Mouse (Mus musculus) hindbrain, embryonic 10.5 days (tissue): Measurements from ENCODE around the gene Pinlyp. TPM values are rescaled to one million over a fixed set of nuclear protein-coding genes. Genes with fewer than 3 reads are reported as not detected.
A peak's percentile ranks its signal among the peaks of the same experiment; 100 is the strongest.

Source experiments
- DNase-seq: peaks from one replicate; pipeline ENCODE4 v3.0.0-alpha.2; 2017; ENCODE audit warnings: low spot score
- H3K27ac ChIP-seq: fragments of 300-500 bp; sonication (generic); 2 replicates; pipeline ENCODE4 v1.5.1; 2016; ENCODE audit warnings: mild to moderate bottlenecking, moderate library complexity
- H3K27me3 ChIP-seq: fragments of 300-500 bp; sonication (generic); 2 replicates; pipeline ENCODE4 v1.6.1; 2016; ENCODE audit warnings: mild to moderate bottlenecking; ENCODE audit not compliant: poor library complexity, insufficient read depth, severe bottlenecking
- H3K36me3 ChIP-seq: fragments of 300-500 bp; sonication (generic); 2 replicates; pipeline ENCODE4 v1.6.1; 2016; ENCODE audit warnings: mild to moderate bottlenecking, moderate library complexity
- H3K4me1 ChIP-seq: fragments of 300-500 bp; sonication (generic); replicated peaks from 2 replicates; pipeline ENCODE4 v1.6.1; 2016; ENCODE audit warnings: mild to moderate bottlenecking
- H3K4me3 ChIP-seq: fragments of 300-500 bp; sonication (generic); 2 replicates; pipeline ENCODE4 v1.5.1; 2016; ENCODE audit warnings: mild to moderate bottlenecking, moderate library complexity
- H3K9me3 ChIP-seq: fragments of 300-500 bp; sonication (generic); 2 replicates; pipeline ENCODE4 v1.6.1; 2016; ENCODE audit warnings: mild to moderate bottlenecking, moderate library complexity
- WGBS: fragments of 180-500 bp; shearing (Covaris S2); methylation state at CpG from one replicate; pipeline ENCODE4 v1.1.7; 2016; 5-methylcytosine and 5-hydroxymethylcytosine counted together
- polyA plus RNA-seq: library from polyadenylated mRNA; unstranded; fragments of >200 nt; fragmentation: Nextera tagmentation; extraction: Ambion mirVana; gene quantifications from 2 replicates; pipeline ENCODE4 v1.2.1, GENCODE M21; 2016

Pinlyp gene
- polyA plus RNA-seq, 1 experiment from 2014 or later, result not detected

GRCm38 (mm10) chr7:24577811-24578210 lies 31.9 kb upstream of the Pinlyp start:
- H3K4me3 ChIP-seq, result no peak overlapping the region
- no peak overlapping the region for H3K27ac ChIP-seq
- no peaks in the 10 kb centered on the region for H3K27me3 ChIP-seq
- 94% methylated on average over 10 of the region's 10 CpGs for WGBS
- peaks cover 10% of the 10 kb centered on the region; the same call in 1 of the 2 replicates for H3K4me1 ChIP-seq
- H3K9me3 ChIP-seq, result 0 out of 2 replicates have a peak, but pooled peaks cover 3% of the 10 kb centered on the region
- DNase-seq, result no peak
- peaks cover 21% of the 10 kb centered on the region for H3K36me3 ChIP-seq

- DNase-seq, result no peak
- Histone ChIP-seq H3K27me3 (no peaks in the 10 kb centered on the region), H3K4me1 (peaks cover 13% of the 10 kb centered on the region; the same call in 1 of the 2 replicates), H3K4me3 (no peak overlapping the region), H3K36me3 (peaks cover 55% of the 10 kb centered on the region), H3K9me3 (0 out of 2 replicates have a peak, but pooled peaks cover 3% of the 10 kb centered on the region), H3K27ac (no peak overlapping the region)
- WGBS, result 63% methylated on average over 12 of the region's 12 CpGs
These were observed 28.4 kb upstream of the Pinlyp start for GRCm38 (mm10) chr7:24574224-24574796.

GRCm38 (mm10) chr7:24572455-24572854 lies 26.5 kb upstream of the Pinlyp start:
- H3K9me3 ChIP-seq, result no peaks in the 10 kb centered on the region
- WGBS, result 58% methylated on average over 5 of the region's 5 CpGs
- no peak for DNase-seq
- no peak overlapping the region for H3K27ac ChIP-seq
- H3K4me3 ChIP-seq, result no peak overlapping the region
- peaks cover 13% of the 10 kb centered on the region; the same call in 1 of the 2 replicates for H3K4me1 ChIP-seq
- H3K27me3 ChIP-seq, result no peaks in the 10 kb centered on the region
- H3K36me3 ChIP-seq, result peaks cover 74% of the 10 kb centered on the region

- Histone ChIP-seq H3K27me3 (no peaks in the 10 kb centered on the region), H3K27ac (no peak overlapping the region), H3K4me1 (peaks cover 13% of the 10 kb centered on the region; the same call in 1 of the 2 replicates), H3K4me3 (no peak overlapping the region), H3K36me3 (peaks cover 87% of the 10 kb centered on the region), H3K9me3 (no peaks in the 10 kb centered on the region)
- DNase-seq, result no peak
- WGBS, result 86% methylated on average over 4 of the region's 4 CpGs
These were observed 25.2 kb upstream of the Pinlyp start for GRCm38 (mm10) chr7:24571071-24571470.

GRCm38 (mm10) chr7:24568512-24568911 lies 22.6 kb upstream of the Pinlyp start:
- 91% methylated on average over 4 of the region's 4 CpGs for WGBS
- Histone ChIP-seq H3K36me3 (peaks cover 99% of the 10 kb centered on the region), H3K9me3 (no peaks in the 10 kb centered on the region), H3K27ac (no peak overlapping the region), H3K4me1 (0 out of 2 replicates have a peak, but pooled peaks cover 4% of the 10 kb centered on the region), H3K4me3 (no peak overlapping the region), H3K27me3 (no peaks in the 10 kb centered on the region)
- DNase-seq, result no peak

GRCm38 (mm10) chr7:24566206-24566605 lies 20.3 kb upstream of the Pinlyp start:
- no peaks in the 10 kb centered on the region for H3K27me3 ChIP-seq
- no peaks in the 10 kb centered on the region for H3K4me1 ChIP-seq
- H3K9me3 ChIP-seq, result no peaks in the 10 kb centered on the region
- no peak overlapping the region for H3K27ac ChIP-seq
- no peak overlapping the region for H3K4me3 ChIP-seq
- DNase-seq, result no peak
- peaks cover 99% of the 10 kb centered on the region for H3K36me3 ChIP-seq
- 95% methylated on average over 9 of the region's 9 CpGs for WGBS

- no peak for DNase-seq
- WGBS, result 94% methylated on average over 11 of the region's 11 CpGs
- peaks cover 99% of the 10 kb centered on the region for H3K36me3 ChIP-seq
These were observed 19.7 kb upstream of the Pinlyp start for GRCm38 (mm10) chr7:24565627-24566026.

GRCm38 (mm10) chr7:24564607-24565265 lies 18.8 kb upstream of the Pinlyp start:
- no peaks in the 10 kb centered on the region for H3K4me1 ChIP-seq
- H3K27me3 ChIP-seq, result no peaks in the 10 kb centered on the region
- no peak overlapping the region for H3K27ac ChIP-seq
- DNase-seq, result peak; percentile 73
- H3K36me3 ChIP-seq, result peaks cover 99% of the 10 kb centered on the region
- WGBS, result 66% methylated on average over 6 of the region's 6 CpGs
- no peaks in the 10 kb centered on the region for H3K9me3 ChIP-seq
- no peak overlapping the region for H3K4me3 ChIP-seq

More at GRCm38 (mm10) chr7:24565627-24566026, 19.7 kb upstream of the Pinlyp start:
- Histone ChIP-seq H3K9me3 (no peaks in the 10 kb centered on the region), H3K4me3 (no peak overlapping the region), H3K27me3 (no peaks in the 10 kb centered on the region), H3K4me1 (no peaks in the 10 kb centered on the region), H3K27ac (no peak overlapping the region)

GRCm38 (mm10) chr7:24563837-24564206 lies 17.9 kb upstream of the Pinlyp start:
- 85% methylated on average over 4 of the region's 4 CpGs for WGBS
- Histone ChIP-seq H3K27ac (no peak overlapping the region), H3K36me3 (peaks cover 99% of the 10 kb centered on the region)

GRCm38 (mm10) chr7:24563191-24563836 lies 17.4 kb upstream of the Pinlyp start:
- Histone ChIP-seq H3K36me3 (peaks cover 99% of the 10 kb centered on the region), H3K27ac (no peak overlapping the region), H3K4me3 (no peak overlapping the region), H3K9me3 (no peaks in the 10 kb centered on the region), H3K4me1 (no peaks in the 10 kb centered on the region), H3K27me3 (no peaks in the 10 kb centered on the region)
- DNase-seq, result no peak
- 89% methylated on average over 8 of the region's 8 CpGs for WGBS

More at GRCm38 (mm10) chr7:24563837-24564206, 17.9 kb upstream of the Pinlyp start:
- Histone ChIP-seq H3K9me3 (no peaks in the 10 kb centered on the region), H3K27me3 (no peaks in the 10 kb centered on the region), H3K4me1 (no peaks in the 10 kb centered on the region), H3K4me3 (no peak overlapping the region)
- no peak for DNase-seq

GRCm38 (mm10) chr7:24561450-24561849 lies 15.5 kb upstream of the Pinlyp start:
- no peak overlapping the region for H3K4me3 ChIP-seq
- peaks cover 94% of the 10 kb centered on the region for H3K36me3 ChIP-seq
- H3K9me3 ChIP-seq, result no peaks in the 10 kb centered on the region
- no peaks in the 10 kb centered on the region for H3K27me3 ChIP-seq
- H3K27ac ChIP-seq, result no peak overlapping the region
- no peaks in the 10 kb centered on the region for H3K4me1 ChIP-seq
- DNase-seq, result no peak
- WGBS, result 96% methylated on average over 4 of the region's 4 CpGs

GRCm38 (mm10) chr7:24555786-24556185 lies 9.9 kb upstream of the Pinlyp start:
- Histone ChIP-seq H3K4me3 (no peak overlapping the region), H3K27me3 (no peaks in the 10 kb centered on the region), H3K36me3 (peaks cover 92% of the 10 kb centered on the region), H3K27ac (no peak overlapping the region), H3K4me1 (no peaks in the 10 kb centered on the region), H3K9me3 (no peaks in the 10 kb centered on the region)
- DNase-seq, result no peak
- 91% methylated on average over 10 of the region's 10 CpGs for WGBS
